Mouse (Mus musculus) ES-E14 (cell line): ENCODE results near the gene Asic2. TPM values are rescaled to one million over a fixed set of nuclear protein-coding genes. Genes with fewer than 3 reads are reported as not detected.

Experiments
- DNase-seq: peaks from one replicate; pipeline ENCODE4 v3.0.0-alpha.2; 2013; ENCODE audit warnings: low read depth, low spot score
- H3K27ac ChIP-seq: 2 replicates; pipeline ENCODE4 v1.5.1; 2012; ENCODE audit warnings: low read depth, mild to moderate bottlenecking, low read length, moderate library complexity, mixed read lengths; ENCODE audit not compliant: poor library complexity, insufficient read depth, severe bottlenecking
- H3K36me3 ChIP-seq: 2 replicates; pipeline ENCODE4 v1.6.1; 2012; ENCODE audit warnings: mild to moderate bottlenecking, low read length, moderate library complexity, mixed read lengths; ENCODE audit not compliant: control insufficient read depth, poor library complexity, insufficient read depth, severe bottlenecking
- H3K4me1 ChIP-seq, 2 experiments: fragments of 150-350 bp in 1 of 2; sonication (generic) in 1 of 2; 2 replicates each; pipeline ENCODE4 v1.6.1; 2012; ENCODE audit warnings: low read length in 2 of 2, mild to moderate bottlenecking in 1 of 2, mixed read lengths in 1 of 2; ENCODE audit not compliant: control insufficient read depth in 2 of 2, insufficient read depth in 2 of 2, poor library complexity in 1 of 2
- H3K4me3 ChIP-seq, 2 experiments: fragments of 150-350 bp in 1 of 2; sonication (generic) in 1 of 2; 2 replicates each; pipeline ENCODE4 v1.5.1; 2012; ENCODE audit warnings: low read length in 2 of 2, low read depth in 1 of 2, mild to moderate bottlenecking in 1 of 2, mixed read lengths in 1 of 2; ENCODE audit not compliant: insufficient read depth in 1 of 2, poor library complexity in 1 of 2, severe bottlenecking in 1 of 2
- H3K9ac ChIP-seq: 2 replicates; pipeline ENCODE4 v1.6.1; 2012; ENCODE audit warnings: low read depth, mild to moderate bottlenecking, low read length, mixed read lengths; ENCODE audit not compliant: poor library complexity, insufficient read depth, severe bottlenecking
- H3K9me3 ChIP-seq: fragments of 150-350 bp; sonication (generic); 2 replicates; pipeline ENCODE4 v1.6.1; 2012; ENCODE audit warnings: low read depth, mild to moderate bottlenecking, low read length; ENCODE audit not compliant: control insufficient read depth, insufficient read depth
- CHD2 ChIP-seq: IDR thresholded peaks from 2 replicates; pipeline ENCODE4 v1.6.1; 2014; ENCODE audit warnings: mild to moderate bottlenecking, low read depth, low read length, inconsistent platforms
- HCFC1 ChIP-seq: IDR thresholded peaks from 2 replicates; pipeline ENCODE4 v1.6.1; 2012; ENCODE audit warnings: low read length, inconsistent platforms, borderline replicate concordance; ENCODE audit not compliant: insufficient read depth
- MAFK ChIP-seq: IDR thresholded peaks from 2 replicates; pipeline ENCODE4 v1.6.1; 2014; ENCODE audit warnings: mild to moderate bottlenecking, low read depth, low read length, inconsistent platforms; ENCODE audit not compliant: insufficient read depth
- ZC3H11A ChIP-seq: IDR thresholded peaks from 2 replicates; pipeline ENCODE4 v1.6.1; 2012; ENCODE audit warnings: low read depth, mild to moderate bottlenecking, inconsistent platforms, low read length, borderline replicate concordance
- ZNF384 ChIP-seq: IDR thresholded peaks from 2 replicates; pipeline ENCODE4 v1.6.1; 2012; ENCODE audit warnings: low read depth, low read length, inconsistent platforms
- in situ Hi-C, 2 experiments: fragments of 600-800 bp; cut with MboI; formaldehyde crosslinking; loops; one replicate each; pipeline ENCODE4 v1.15.1; 2025; ENCODE audit warnings: low sequenced_read_pairs in 2 of 2, inconsistent platforms in 1 of 2; ENCODE audit not compliant: unreplicated experiment in 2 of 2
- total RNA-seq: library from RNA; depleted of rRNA; stranded (reverse); fragments of 300-350 nt; gene quantifications from 2 replicates; pipeline ENCODE4 v1.2.3, GENCODE M21; 2012

Gene Asic2
- total RNA-seq, 1 experiment, result 0.13 TPM

DNA sequence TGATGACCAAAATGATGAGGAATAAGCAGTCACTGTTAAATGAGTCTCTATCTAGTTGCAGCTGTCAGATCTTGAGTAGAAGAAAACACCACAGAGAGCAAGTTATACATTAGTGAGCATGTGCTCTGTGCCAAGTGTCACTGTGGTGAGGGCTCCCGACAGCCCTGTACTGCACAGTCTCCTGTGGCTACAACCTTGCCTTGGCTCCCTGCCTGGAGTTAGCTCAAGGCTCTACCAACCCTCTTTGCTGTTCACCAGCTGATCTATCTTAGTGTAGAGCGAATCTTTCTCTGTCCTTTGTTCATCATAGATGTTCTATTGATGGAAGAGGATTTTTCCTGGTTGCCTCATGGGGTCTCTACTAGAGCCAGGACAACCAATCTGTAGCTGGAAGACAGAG lies 494.1 kb downstream of the Asic2 start:
- no peak for TF ChIP-seq HCFC1
- TF ChIP-seq CHD2, result no peak
- no peak for DNase-seq
- Histone ChIP-seq H3K9me3 (no peaks in the 10 kb centered on the region), H3K4me3 (no peak overlapping the region), H3K27ac (no peak overlapping the region), H3K9ac (no peak overlapping the region), H3K36me3 (no peaks in the 10 kb centered on the region), H3K4me1 (no peaks in the 10 kb centered on the region)
- in situ Hi-C loops, result no loop called here

DNA sequence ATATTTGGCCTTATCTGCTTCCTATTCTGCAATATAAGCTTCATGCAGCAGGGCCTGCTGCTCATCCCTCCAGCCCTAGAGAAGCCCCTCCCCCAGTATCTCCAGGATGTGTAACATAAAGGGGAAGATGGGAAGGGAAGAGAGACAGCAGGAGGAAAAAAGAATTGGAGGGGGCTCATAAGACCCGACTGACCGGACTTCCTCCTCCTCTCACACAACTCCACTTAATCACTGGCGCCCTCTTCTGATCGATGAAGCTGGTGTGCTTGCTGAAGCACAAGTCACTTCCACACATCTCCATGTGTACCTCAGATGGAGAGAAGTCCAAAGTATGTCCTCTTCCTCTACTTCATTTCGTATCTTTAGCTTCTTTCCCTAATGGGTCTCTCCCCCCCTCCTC lies 506.1 kb downstream of the Asic2 start:
- no peak for DNase-seq
- no peak for TF ChIP-seq HCFC1
- TF ChIP-seq CHD2, result no peak
- TF ChIP-seq ZC3H11A, result no peak
- no peak for TF ChIP-seq ZNF384
- TF ChIP-seq MAFK, result no peak
- H3K4me1 ChIP-seq, result no peaks in the 10 kb centered on the region
- no peaks in the 10 kb centered on the region for H3K9me3 ChIP-seq
- no peak overlapping the region for H3K27ac ChIP-seq
- in situ Hi-C loops, result no loop called here
- H3K9ac ChIP-seq, result no peak overlapping the region
- H3K36me3 ChIP-seq, result no peaks in the 10 kb centered on the region
- H3K4me3 ChIP-seq, result no peak overlapping the region

DNA sequence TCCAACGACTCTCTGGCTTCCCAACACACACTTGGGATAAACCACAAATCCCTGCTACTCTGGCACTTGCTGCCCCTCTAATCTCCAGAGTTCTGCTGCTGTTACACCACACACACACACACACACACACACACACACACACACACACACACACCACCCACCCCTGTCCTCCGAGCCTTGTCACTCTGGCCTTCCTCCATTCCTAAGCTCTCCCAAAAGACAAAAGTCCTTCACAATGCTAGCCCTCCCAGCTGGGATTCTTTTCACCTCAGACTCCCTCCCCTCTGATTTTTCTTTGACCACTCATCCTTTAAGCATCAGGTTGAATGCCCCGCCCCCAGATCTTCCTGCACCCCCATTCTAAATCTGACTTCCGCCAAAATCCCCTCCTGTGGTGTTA lies 506.5 kb downstream of the Asic2 start:
- Histone ChIP-seq H3K27ac (no peak overlapping the region), H3K9me3 (no peaks in the 10 kb centered on the region), H3K9ac (no peak overlapping the region), H3K4me1 (no peaks in the 10 kb centered on the region), H3K4me3 (no peak overlapping the region), H3K36me3 (no peaks in the 10 kb centered on the region)
- TF ChIP-seq HCFC1, result no peak
- no peak for TF ChIP-seq ZNF384
- TF ChIP-seq MAFK, result no peak
- TF ChIP-seq CHD2, result no peak
- no peak for TF ChIP-seq ZC3H11A
- in situ Hi-C loops, result no loop called here
- no peak for DNase-seq

DNA sequence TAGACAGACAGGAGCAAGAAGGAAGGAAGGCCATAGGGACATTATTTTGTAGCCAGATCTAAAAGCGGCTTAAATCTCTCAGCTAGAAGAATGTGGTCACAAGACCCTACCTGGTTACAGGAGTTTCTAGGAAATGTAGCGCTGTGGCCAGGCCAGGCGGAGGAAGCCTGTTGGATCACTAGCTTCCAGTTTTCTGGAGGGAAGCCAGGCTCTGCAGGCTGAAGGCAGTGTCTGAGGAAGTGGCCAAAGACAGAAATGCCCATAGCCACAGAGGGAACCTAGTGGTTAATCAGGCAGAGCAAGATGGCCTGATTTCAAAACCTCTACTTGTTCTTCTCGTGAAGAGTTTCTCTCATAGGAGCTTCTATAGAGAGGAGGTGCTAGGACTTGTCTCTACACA lies 513.3 kb downstream of the Asic2 start:
- no peak for DNase-seq
- H3K4me1 ChIP-seq, result 0 out of 4 replicates have a peak, but pooled peaks cover 0 to 1% of the 10 kb centered on the region in 2 experiments
- in situ Hi-C loops, result no loop called here
- H3K27ac ChIP-seq, result no peak overlapping the region
- no peaks in the 10 kb centered on the region for H3K9me3 ChIP-seq
- H3K36me3 ChIP-seq, result no peaks in the 10 kb centered on the region
- H3K4me3 ChIP-seq, result no peak overlapping the region
- H3K9ac ChIP-seq, result no peak overlapping the region
- TF ChIP-seq ZC3H11A (no peak), HCFC1 (no peak), MAFK (no peak), ZNF384 (no peak), CHD2 (no peak)

DNA sequence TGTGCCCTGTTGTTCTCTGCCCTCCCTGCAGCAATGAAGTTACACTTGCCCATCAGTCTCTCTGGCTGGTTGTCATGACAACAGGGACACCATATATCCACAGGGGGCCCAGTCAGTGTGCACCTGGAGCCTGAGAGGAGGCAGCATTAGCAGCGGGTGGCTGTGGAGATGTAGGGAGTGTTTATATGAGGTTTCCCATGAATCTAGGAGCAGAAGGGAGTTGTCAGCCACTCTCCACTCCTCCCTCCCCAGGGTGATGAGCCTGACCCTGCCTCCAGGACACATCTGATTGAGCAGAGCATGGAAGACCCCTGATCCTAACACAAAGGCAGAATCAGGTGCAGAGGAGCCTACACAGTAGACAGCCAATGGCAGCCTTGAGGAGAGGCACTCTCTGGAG lies 514.1 kb downstream of the Asic2 start:
- in situ Hi-C loops, result no loop called here
- DNase-seq, result no peak
- no peak overlapping the region for H3K4me3 ChIP-seq
- H3K9me3 ChIP-seq, result no peaks in the 10 kb centered on the region
- no peak overlapping the region for H3K9ac ChIP-seq
- H3K4me1 ChIP-seq, result 0 out of 4 replicates have a peak, but pooled peaks cover 0 to 1% of the 10 kb centered on the region in 2 experiments
- H3K27ac ChIP-seq, result no peak overlapping the region
- no peaks in the 10 kb centered on the region for H3K36me3 ChIP-seq
- no peak for TF ChIP-seq HCFC1
- TF ChIP-seq ZC3H11A, result no peak
- no peak for TF ChIP-seq ZNF384
- no peak for TF ChIP-seq CHD2
- TF ChIP-seq MAFK, result no peak
